Mouse (Mus musculus) adrenal gland, postnatal 36 days (tissue): Measurements from ENCODE around the gene Amot. TPM values are rescaled to one million over a fixed set of nuclear protein-coding genes. Genes with fewer than 3 reads are reported as not detected.

Experiments
- total RNA-seq, 2 experiments: library from RNA; stranded (reverse); gene quantifications; 2 replicates each; pipeline ENCODE4 v1.2.3; 2021

The Amot gene
- total RNA-seq, 2 experiments from 2014 or later, result 6.8 to 7.0 TPM

Other genes with a start within 250 kb of the Amot start
- gene Lhfpl1, start 156.1 kb downstream of the Amot start, total RNA-seq, result not detected